Mouse (Mus musculus) lung, adult 18-20 months (tissue): ENCODE results near the gene Ctps.

Source experiments
- DNase-seq, 2 experiments: peaks; one replicate each; pipeline ENCODE4 v3.0.0; 2022; ENCODE audit warnings: mixed read lengths in 2 of 2

Gene Ctps

GRCm38 (mm10) chr4:120570438-120571069 lies 478 bp upstream of the Ctps start:
- DNase-seq = no peak

- no peak for DNase-seq
Measured at GRCm38 (mm10) chr4:120569025-120569424, 1.1 kb downstream of the Ctps start.

DNA sequence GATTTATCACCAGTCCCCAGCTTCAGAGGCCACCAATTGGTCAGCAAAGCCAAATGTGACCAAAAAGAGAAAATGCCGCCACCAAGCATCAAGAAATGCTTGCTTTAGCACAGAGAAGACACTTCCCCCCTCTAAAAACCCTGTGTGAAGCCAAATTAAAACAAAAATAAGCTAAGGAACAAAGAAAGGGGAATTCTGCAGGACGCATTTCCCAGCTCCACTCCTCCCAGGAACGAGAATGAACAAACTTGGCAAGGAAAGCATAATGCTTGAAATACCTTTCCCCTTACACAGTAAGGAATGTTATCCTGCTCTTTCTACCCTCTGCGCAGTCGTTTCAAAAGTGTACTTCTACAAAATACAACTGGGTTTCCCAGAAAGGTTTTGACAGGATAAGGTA lies 2.1 kb downstream of the Ctps start:
- DNase-seq = peak; percentile 15 to 50

GRCm38 (mm10) chr4:120565726-120566125 lies 4.3 kb downstream of the Ctps start:
- DNase-seq = peak in 1 of 2 experiments; percentile 15

- DNase-seq = peak; percentile 43 to 46
Measured at GRCm38 (mm10) chr4:120556592-120556991, 13.5 kb downstream of the Ctps start.

- no peak for DNase-seq
Measured at GRCm38 (mm10) chr4:120544896-120545295, 25.2 kb downstream of the Ctps start.

DNA sequence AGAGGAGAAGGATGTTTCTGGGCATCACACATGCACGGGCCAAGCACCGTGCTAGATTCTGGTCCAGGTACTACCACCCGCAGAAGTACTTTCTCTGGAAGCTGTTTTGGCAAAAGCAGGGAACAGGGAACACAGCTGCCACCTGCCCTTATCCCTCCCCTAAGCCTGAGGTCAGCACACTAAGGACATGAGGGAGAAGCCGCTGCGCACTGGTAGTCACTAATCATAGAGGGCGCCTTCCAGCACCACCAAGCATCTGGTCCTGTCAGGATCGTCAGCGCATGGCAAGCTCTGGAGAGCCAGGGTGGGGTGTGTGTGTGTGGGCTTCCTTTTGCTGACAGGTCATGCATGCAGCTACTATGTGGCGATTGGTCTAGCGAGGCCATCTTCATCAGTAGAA lies 31.4 kb downstream of the Ctps start:
- no peak for DNase-seq

- DNase-seq = no peak
Measured at GRCm38 (mm10) chr4:120531986-120532385, 38.1 kb downstream of the Ctps start, which contains the start of gene Slfnl1. TSS of gene Slfnl1 (plus strand) at chr4:120532231.

- DNase-seq = no peak
Measured at GRCm38 (mm10) chr4:120528171-120528570, 41.9 kb downstream of the Ctps start.

- DNase-seq = no peak
Measured at GRCm38 (mm10) chr4:120523092-120523491, 47.0 kb downstream of the Ctps start.

DNA sequence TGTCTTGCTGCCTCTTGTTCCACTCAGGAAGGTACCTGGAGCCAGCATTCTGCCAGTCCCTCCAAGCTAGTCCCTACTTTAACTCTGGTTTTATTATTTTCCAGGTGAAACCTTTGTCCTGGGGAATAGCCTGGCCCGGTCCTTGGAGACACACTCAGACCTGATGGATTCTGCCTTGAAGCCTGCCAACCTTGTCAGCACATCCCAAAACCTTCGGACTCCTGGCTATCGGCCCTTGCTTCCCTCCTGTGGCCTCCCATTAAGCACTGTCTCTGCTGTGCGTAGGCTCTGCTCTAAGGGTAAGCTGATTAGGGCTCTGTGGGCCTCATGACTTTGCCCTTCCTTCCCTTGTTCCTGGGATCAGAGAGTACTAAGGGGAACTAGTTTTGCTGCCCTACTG lies 47.7 kb downstream of the Ctps start:
- no peak for DNase-seq

GRCm38 (mm10) chr4:120521761-120522160 lies 48.3 kb downstream of the Ctps start:
- DNase-seq = no peak

GRCm38 (mm10) chr4:120517335-120517734 lies 52.7 kb downstream of the Ctps start:
- peak; percentile 76 to 83 for DNase-seq

- DNase-seq = no peak
Measured at GRCm38 (mm10) chr4:120516907-120517306, 53.2 kb downstream of the Ctps start.

DNA sequence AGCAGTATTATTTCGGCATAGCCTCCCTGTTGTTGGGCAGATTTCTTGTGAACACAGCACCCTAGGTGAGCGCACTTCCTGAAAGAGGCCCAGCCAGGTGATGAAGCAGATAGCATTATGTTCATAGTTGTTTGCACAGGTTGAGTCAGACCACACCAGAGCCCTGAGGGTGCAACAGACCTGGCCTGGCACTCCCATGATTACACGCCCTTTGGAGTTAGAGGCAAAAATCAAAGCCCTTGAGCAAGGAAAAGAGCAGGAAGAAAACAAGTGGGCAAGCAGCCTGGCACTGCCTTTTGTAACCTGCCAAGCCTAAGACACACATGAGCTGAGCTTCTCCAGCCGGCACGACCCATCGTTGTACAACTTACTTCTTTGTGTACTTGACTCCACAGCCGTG lies 53.6 kb downstream of the Ctps start:
- peak; percentile 59 to 78 for DNase-seq

DNA sequence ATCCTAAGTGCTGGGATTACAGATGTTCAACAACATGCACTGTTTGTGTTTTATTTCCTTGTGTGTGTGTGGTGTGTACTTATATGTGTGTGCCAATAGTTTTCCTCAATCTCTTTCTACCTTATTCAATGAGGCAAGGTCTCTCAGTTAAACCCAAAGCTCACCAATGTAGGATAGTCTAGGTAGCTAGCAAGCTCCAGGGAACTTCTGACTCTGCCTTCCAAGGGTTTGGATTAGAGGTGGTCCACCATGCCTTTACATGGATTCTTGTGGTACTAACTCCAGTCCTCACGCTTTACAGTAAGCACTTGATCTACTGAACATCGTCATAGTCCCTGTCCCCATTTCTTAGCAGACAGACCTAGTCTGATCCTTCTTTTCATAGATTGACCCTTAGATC lies 55.7 kb downstream of the Ctps start:
- no peak for DNase-seq

DNA sequence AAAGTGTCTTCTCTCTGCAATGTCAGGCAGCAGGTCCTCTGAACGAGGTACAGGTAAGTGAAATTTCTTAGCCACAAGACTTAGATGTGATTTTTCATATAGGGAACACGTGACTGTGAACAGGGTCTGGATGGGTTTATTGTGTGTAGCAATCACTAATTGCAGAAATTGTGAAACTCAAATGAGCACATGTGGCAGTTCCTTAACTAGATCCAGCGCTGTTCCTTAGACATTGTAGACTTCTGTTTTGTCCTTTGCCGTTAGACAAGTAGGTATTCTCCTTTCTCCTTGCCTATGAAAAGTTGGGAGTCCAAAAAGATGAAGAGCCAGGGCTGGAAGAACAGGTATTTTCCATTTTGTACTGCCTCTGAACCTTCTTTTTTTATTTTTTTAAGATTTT lies 58.9 kb downstream of the Ctps start:
- DNase-seq = no peak

GRCm38 (mm10) chr4:120506955-120507354 lies 63.1 kb downstream of the Ctps start:
- DNase-seq = no peak
